Mouse (Mus musculus) ZHBTc4 (cell line): Measurements from ENCODE around the gene Slc16a14.

Source experiments
- DNase-seq: peaks from one replicate; pipeline ENCODE4 v3.0.0-alpha.2; 2011; ENCODE audit warnings: low read depth, low spot score

Slc16a14 gene

DNA sequence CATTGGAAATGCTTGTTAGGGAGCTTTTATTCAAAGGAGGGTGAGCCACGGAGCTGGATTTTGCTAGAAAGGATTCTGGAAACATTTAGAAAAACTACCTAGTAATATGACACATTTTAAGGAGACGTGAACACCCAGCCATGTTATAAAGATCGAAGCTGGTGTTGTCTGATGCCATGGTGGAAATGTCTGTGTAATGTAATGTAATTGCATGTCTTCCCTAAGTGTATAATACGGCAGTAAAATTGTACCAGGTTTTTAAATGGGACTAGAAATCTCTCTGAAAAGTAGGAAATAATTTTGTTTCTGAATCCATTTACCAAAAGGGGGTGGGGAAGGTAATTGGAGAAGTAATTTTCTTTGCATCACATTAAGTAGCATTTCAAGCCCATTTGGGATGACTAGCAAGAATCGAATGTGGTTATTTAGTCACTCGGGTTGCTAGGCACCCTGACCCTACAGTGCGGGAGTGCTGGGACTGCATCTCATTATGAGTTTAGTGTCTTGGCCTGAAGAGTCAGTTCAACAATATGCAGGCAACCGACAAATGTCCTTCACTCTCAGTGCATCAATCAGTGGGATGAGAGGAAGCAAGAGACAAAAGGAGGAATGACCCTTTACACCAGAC, 24.6 kb downstream of the Slc16a14 start:
- DNase-seq = no peak

DNA sequence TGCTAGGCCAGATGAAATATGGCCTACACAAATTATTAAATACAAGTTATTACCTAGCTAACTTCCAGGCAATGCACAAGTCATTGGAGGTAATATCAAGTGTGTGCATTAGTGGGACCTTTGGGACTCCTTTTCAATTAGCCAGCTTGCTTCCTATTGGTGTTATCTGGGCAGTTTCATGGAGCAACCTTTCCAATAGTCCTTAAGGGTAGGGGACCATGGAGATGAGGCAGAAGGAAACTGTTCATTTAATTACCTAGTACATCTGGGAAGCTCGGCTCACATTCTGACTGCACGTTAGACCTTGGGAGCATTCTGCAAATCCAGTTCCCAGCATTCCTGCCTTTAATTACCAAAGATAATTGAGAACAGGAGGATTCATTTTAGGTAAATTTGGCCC, 30.5 kb downstream of the Slc16a14 start:
- no peak for DNase-seq

DNA sequence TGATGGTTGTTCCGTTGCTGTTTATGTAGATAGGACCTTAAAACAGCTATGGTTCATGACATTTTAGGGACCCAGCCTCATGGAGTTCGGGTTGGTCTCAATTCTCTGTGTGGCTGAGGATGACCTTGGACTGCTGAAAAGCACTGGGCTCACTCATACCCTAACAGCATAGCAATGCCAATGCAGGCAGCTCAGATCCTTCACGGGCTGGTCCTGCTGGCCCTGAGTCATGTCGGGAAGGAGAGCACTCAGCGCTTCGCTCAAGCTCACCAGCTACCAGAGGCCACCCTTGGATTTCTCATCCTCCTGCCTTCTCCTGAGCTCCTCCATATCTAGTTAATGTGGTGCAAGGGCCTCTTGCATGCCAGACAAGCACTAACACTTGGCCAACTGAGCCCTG, 35.8 kb downstream of the Slc16a14 start:
- no peak for DNase-seq

DNA sequence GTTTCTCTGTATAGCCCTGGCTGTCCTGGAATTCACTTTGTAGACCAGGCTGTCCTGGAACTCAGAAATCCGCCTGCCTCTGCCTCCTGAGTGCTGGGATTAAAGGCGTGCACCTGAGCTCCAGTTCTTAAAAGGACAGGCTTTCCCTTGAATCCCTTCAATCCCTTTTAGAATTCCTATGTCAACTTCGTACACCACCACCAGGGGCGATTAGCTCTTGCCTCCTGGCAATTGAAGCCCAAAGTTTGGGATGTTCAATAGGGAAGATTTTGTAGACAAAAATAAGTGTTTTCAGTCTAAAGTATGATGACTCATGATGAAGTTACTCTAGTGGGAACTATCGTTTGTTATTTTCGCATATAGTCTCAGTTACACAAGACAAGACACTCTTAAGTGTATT, 37.6 kb downstream of the Slc16a14 start:
- DNase-seq = peak; percentile 62

DNA sequence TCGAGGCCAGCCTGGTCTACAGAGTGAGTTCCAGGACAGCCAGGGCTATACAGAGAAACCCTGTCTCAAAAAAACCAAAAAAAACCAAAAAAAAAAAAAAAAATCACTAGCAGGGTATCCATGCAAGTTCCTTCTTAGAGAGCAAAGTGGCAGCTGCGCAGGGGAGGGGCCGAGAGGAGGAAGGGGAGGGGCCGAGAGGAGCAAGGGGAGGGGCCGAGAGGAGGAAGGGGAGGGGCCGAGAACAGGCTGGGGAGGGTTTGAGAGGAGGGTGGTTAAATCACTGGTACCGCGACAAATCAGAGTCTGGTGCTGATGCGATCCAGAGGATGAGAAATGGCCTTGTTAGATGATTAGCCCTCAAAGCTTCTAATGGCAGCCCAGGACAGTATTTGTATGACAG, 43.2 kb downstream of the Slc16a14 start:
- DNase-seq = peak; percentile 87

DNA sequence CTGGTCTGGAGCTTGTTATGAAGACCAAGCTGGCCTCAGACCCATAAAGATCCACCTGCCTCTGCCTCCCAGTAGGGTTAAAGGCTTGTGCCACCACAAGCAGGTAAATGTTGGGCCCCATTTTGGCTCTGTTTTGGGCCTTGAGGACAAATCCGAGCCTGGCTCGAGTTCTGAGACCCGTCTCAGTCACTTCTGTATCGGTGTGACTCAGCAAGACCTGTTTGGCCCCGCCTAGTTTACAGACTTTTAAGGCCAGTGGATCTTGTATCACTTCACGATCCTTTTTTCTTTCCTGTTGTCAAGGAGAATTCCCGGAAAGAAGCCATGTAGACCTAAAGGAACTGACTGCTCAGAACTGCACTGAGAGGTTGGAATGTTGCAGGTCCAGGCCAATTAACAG, 44.4 kb downstream of the Slc16a14 start:
- DNase-seq = peak; percentile 92

DNA sequence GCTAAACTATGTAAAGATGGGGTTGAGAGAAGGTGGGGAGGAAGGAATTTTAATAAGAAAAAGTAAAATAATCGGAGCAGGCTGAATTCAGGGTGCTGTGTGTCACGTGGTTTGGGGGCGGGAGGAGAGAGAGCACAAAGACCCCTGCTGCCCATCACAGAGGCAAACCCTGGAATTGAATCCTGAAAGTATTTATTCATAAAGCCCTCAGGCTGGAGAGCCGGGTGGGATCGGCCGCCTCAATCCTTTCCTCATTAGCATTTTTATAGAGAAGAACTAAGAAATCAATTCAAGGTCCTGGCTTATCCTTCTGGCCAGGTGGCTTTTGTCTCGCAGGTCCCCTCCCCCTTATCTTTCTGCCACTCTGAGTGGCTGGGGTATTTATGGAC, 44.9 kb downstream of the Slc16a14 start:
- peak; percentile 84 for DNase-seq

DNA sequence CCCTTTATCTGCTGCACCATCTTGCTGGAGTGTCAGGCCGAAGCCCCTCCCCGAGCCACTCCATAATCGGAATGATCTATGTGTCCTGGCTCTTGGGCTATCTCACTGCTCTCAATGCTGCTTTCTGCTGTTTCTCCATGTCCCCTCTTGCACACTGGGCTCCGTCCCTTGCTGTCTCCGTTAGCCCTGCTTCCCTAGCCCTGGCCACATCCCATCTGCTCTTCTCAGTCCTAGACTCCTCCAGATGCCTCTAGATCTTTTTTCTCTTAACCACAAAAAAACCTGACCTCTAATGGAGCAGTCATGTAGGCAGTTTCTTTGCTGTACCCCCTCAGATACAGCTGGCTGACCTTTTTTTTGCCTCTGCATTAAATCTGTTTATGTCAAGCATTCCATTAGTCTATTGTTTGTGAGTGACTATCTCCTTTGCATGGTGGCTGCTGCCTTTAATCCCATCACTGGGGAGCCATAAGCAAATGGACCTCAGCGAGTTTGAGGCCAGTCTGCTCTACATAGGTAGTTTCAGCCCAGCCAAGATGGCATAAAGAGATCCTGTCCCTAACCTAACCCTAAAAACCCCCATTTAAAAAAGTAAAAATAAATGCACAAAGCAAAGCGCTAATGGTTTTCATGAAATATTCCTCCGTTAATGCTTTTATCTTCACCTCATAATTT, 45.5 kb downstream of the Slc16a14 start:
- no peak for DNase-seq

DNA sequence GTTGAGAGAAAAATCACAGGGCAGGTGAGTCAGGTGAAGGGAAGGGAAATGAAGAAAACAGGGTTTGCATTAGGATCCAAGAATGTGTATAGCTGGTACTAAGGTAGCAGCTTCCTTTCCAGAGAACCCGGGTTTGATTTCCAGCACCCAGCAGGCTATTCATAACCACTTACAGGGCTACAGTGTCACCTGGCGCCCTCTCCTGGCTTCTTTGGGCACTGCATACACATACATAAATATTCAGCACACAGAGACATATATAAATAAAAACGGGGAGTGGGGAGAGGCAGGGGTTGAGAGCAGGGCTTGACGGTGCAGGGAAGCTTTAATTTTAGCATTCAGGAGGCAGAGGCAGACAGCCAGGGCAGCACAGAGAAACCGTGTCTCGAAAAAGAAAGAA, 49.0 kb downstream of the Slc16a14 start:
- DNase-seq = peak; percentile 81

DNA sequence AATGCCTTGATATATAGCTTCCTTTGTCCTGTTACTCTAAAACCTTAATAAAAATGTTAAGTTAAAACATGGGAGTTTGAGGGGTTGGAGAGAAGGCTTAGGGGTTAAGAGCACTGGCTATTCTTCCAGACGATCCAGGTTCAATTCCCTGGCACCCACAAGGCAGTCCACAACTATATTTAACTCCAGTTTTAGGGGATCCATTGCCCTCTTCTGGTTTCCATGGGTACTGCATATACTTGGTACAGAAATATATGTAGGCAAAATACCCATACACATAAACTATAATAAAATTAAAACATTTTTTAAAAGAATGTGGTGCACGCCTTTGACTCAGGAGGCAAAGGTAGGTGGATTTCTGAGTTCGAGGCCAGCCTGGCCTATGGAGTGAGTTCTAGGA, 49.8 kb downstream of the Slc16a14 start:
- DNase-seq = peak; percentile 67

DNA sequence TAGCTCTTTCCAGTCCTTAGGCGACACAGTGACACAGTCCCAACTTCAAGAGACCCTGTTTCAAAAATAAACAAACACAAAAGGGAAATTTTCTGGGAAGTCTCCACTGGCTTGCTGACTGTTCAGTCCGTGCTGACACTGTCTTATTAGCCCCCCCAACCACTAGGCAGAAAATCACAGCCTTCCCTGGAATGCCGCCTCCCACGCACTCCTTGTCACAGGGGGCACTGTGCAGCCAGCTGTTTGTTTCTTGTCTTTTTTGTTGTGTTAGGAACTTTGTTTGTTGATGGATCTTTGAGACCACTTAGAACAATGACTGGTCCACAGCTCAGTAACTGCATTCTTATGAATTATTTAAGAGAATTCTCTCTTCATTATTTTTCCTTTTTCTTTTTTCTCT, 51.0 kb downstream of the Slc16a14 start:
- DNase-seq = no peak

DNA sequence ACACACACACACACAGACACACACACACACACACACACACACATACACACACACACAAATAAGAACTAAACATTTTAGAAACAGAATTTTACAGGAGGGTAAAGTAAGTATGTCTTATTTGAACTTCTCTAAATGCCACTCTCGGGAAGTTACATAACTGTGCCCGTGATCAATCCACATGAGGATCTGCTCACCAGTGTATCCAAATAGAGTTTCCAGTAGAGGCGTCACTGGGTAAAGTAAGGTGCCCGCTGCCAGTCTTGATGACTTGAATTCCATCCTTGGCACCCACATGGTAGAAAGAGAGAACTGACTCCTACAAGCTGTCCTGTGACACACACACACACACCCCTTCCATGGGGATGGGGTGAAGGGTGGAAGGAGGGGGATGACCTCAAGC, 52.0 kb downstream of the Slc16a14 start:
- no peak for DNase-seq

DNA sequence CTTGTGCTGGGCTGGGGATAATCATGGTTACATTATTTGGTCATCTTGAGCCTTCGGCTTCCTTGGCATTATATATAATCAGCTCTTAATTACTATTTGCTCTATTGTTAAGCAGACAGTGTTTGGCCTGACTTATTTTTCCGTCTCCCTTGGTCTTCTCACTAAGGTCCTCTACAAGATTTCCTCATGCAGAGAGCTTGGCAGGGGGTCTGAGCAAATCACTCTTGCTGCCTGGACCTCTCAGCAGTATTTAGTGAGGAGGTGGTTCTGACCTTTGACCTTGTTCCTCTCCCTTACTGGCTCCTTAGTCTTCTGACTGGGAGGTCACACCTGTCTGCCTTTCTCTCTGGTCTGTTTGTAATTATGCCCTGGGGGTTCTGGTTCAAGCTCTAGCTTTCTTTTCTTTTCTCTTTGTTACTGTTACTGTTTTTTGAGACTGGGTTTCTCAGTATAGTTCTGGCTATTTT, 52.8 kb downstream of the Slc16a14 start:
- peak; percentile 79 for DNase-seq

DNA sequence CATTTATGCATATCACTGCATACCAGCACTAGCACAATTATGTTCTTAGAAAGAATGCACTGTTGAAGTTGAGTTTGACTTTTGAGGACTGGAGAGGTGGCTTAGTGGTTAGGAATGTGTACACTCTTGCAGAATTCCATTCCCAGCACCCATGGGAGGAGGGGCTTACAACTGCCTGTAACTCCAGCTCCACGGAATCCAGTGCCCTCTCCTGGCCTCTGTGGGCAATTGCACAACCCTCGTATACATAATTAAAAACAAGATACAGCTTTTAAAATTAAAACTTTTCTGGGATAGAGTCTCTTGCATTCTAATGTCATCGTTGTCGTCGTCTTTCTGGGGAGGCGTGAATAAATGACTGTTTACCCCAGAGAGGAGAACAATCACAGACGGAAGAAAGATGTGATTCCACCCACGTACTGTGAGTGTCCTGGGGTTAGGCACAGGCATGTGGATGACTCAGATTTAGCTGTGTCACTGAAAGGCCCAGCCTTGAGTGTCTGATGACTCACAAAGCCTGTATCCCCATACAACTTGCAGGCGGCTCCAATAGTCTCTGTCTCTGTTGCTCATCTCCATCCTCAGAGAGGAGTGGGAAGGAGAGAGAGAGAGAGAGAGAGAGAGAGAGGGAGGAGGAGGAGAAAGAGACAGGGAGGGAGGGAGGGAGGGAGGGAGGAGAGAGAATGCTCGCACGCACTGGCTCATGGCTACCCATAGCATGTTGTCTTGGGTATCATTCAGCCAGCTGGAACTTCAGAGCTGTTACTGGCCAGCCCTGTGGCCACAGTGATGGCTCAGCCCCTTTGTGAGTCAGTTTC, 53.5 kb downstream of the Slc16a14 start:
- peak; percentile 93 for DNase-seq

DNA sequence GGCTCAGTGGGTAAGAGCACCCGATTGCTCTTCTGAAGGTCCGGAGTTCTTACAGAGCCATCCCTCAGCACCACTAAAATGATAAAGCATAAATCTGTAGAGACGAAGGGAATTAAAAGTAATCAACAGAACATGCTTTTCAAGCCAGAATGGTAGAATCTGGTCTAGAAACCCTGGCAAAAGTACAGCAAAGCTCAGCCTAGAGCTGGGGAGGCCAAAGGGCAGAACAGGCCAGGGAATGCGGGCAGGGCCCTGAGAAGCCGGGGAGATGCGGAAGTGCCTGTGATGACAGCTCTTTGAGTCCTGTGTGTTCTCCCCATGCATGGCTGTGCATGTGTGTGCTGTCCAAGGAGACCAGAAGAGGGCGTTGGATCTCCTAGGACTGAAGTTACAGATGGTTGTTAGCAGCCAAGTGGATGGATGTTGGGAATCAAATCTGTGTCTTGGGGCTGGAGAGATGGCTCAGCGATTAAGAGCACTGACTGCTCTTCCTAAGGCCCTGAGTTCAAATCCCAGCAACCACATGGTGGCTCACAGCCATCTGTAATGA, 55.3 kb downstream of the Slc16a14 start:
- peak; percentile 93 for DNase-seq

DNA sequence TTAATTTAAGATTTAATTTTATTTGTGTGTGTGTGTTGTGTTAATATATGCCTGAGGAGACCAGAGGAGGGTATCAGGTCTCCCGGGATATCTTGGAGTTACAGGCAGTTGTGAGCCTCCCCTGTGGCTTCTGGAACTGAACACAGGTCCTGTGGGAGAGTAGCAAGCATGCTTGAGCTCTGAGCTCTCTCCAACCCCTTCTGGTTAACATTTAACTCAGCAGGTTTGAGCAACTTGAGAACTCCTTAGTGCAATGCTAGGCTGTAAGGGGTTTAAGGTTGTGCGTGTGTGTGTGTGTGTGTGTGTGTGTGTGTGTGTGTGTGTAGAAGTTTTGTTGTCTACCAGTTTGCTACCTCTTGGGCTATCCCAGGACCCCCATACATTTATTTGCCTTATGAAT, 57.3 kb downstream of the Slc16a14 start:
- no peak for DNase-seq

DNA sequence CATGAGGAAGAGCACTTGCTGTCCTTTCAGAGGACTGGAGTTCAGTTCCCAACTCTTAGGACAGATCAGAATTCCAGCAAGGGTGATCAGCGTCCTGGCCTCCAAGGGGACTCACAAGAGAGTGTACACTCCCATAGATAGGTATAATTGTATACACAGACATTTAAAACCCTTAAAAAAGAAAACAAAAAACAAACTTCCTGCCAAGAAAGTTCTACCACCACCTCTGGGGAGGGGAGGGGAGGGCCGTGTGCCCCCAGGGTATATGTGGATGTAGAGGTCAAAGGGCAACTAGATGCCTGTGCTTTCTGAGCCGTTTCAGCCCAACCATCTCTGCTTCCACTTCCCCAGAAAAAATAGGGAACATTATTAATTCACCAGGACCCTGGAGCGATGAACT, 62.0 kb downstream of the Slc16a14 start:
- peak; percentile 67 for DNase-seq

DNA sequence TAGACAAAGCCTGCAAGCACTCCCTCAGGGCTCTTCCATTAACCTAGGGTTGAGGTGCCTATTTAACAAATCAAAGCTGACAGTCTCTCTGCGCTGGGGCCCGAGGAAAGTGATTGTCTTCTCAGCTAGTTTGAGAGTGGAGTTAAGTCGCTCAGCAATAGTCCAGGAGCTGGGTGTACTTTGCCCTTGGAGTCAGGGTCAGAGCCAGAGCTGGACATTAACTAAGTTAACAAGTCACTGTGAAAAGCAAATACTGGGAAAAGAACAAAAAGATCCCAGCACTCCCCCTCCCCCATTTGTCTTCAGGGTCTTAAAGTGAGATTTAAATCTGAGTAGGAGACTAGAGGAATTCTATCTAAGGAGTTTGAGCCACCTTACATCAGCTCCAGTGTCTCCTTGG, 62.8 kb downstream of the Slc16a14 start:
- DNase-seq = peak; percentile 93

DNA sequence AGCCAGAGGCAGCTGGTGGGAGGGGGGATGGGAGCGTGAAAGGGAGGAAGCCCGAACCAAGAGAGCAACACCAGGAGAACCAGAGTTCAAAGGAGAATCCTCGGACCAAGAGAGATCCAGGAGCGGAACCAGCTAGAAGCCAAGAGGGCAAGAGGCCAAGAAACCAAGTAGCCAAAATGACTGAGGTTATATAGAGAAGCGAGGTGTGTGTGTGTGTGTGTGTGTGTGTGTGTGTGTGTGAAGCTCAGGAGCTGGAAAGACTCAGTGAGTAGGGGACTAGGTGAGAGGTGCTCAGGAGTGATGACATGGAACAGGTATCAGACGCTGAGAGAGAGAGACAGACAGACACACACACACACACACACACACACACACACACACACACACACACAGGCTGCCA, 63.8 kb downstream of the Slc16a14 start:
- no peak for DNase-seq

DNA sequence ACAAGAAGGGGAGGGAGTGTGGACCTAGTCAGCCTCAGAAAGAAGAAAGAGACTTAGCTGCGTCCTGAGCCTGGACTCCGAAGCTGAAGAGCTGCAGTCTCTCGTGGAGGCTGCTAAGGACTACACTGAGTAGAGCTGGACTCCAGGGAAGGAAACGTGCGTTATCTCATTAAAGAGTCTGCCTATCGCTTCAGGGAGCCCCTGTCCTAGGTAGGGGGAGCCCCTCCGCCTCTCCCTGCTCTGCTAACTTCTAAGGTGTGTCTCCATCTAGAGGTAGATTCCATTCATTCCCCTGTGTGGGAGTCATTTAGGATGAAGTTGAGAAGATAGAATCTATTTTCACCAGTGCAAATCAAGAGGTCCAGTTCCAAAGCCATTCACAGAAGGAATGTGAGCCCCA, 65.4 kb downstream of the Slc16a14 start:
- DNase-seq = peak; percentile 66

DNA sequence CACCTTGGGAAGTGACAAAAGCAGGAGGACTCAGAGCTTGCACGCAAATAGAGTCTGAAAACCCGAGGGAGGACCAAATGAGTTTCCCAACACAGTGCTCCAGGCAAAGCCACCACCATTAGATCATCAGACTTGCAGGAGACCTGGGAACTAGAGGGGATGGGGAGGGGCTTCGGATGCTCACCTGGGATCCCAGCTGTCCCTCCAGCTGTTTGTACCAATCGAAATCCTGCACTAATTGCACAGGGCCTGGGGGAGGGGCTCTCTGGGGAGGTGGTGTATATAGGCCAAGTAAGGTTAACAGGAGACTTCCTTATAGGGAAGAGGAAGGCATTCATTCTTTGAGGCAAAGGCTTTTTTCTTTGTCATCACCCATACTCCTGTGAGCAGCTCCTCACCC, 66.1 kb downstream of the Slc16a14 start:
- DNase-seq = peak; percentile 79

DNA sequence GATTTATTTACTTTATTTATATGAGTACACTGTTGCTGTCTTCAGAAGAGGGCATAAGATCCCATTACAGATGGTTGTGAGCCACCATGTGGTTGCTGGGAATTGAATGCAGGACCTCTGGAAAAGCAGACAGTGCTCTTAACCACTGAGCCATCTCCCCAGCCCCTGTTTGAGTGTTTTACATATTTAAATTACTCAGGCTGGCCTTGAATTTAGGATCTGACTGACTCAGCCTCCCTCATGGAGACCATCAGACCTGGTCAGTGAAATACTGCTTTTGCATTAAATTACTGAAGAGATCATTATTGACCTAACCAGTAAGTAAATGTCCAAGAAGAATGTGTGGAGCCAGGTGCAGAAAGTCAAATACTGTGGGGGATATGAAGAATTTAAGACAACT, 66.6 kb downstream of the Slc16a14 start:
- no peak for DNase-seq
